Mouse (Mus musculus) right cerebral cortex, postnatal 36 days (tissue): ENCODE results near the gene AC170998.1.

Experiments used
- DNase-seq, 2 experiments: peaks; one replicate each; pipeline ENCODE4 v3.0.0; 2022; ENCODE audit warnings: low spot score in 2 of 2, mixed read lengths in 1 of 2

Gene AC170998.1

DNA sequence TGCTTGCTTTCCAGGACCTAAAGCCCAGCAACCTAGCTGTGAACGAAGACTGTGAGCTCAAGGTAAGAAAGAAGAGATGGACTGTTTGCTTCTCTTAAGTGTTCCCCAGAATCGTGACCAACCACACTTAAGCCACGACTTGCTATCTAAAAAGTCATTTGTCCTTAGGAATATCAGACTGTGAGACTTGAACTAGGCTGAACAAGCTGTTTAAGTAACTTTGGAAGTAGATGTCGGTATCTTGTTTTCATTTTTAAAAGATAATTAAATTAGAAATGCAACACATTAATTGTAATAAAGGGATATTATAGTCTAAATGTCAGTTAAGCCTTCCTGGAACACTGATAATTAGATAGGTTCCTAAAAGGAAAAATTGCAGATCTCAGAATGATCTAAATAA is at the start of gene AC170998.1:
AC170998.1 (plus strand) TSS at position 301 of the 400 bp plus-strand sequence.
- DNase-seq: no peak

DNA sequence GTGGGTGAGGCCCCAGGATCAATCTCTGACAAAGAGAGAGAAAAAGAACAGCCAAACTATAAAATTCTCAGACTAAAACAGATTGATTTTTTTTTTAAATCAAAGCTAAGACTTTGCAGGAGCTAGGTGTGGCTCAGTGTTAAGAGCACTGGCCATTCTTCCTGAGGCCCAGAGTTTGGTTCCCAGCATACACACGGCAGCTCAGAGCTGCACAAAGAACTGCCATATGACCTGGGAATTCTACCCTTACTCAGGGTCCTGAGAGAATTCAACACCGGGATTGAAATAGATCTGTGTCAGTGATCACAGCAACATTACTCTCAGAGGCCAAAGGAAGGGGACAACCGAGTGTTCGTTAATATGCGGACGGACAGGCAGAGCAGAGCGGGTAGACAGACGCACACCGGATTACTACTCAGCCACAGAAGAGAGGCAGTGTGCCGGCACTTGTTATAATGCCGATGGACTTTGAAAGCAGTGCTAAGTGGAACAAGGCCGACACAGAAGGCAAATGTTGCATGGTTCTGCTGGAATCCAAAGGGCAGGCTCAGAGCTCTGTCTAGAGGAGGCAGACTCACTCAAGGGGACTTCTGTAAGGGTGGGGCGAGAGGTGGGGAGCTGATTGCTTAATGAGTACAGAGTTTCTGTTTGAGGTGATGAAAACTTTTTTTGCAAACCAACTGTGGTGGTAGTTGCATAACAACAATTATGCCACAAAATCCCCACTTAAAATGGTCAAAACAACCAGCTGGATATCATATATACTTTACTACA is 43.4 kb upstream of the AC170998.1 start:
- no peak for DNase-seq

DNA sequence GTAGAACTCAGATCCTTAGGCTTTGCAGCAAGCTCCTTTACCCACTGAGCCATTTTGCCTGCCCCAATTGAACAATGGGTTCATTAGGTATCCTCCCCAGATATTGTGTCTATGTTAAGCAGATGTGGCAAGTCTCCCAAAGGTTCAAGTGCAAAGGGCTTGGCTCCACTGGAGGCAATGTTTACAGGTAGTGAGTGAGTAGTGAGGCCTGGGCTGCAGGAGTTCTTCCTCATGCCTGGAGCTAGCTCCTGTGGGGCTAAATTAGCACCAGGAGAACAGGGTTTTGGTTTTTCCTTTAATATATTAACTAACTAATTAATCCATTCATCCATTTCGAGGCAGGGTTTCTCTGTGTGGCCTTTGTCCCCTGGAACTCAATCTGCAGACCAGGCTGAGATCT is 42.3 kb upstream of the AC170998.1 start:
- DNase-seq: no peak

DNA sequence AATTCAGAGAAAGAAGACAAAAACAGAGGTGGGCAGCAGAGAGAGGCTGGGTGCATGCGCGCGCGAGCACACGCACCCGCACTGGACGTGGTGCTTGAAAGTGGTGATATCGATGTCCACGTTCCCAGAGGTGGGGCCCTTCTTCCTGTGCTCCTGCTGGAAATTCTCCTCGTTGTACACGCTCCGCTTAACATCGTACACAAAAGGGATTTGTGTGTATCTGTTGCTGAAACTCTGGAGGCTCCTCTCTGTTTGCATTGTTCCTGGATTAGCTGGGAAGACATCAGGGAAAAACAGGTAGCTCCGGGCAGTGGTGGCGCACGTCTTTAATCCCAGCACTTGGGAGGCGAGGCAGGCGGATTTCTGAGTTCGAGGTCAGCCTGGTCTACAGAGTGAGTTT is 41.3 kb upstream of the AC170998.1 start:
- DNase-seq: no peak

DNA sequence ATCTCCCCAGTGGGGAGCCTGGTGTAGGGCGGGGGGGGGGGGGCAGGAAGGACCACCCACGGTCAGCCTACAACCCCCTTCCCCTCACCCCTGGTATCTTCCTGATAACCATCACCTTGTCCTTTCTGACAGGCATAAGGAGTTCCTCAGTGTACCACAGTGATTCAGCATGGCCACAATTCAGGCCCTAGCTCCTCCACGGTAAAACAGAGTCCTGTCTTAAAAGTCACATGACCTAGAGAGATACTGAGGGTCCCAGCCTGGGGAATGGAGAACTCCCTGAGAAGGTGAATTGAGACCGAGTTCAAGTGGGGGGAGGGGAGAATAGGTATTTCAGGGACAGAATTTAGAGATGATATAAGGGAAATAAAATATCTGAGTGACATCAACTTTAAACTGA is 38.5 kb upstream of the AC170998.1 start:
- no peak for DNase-seq

DNA sequence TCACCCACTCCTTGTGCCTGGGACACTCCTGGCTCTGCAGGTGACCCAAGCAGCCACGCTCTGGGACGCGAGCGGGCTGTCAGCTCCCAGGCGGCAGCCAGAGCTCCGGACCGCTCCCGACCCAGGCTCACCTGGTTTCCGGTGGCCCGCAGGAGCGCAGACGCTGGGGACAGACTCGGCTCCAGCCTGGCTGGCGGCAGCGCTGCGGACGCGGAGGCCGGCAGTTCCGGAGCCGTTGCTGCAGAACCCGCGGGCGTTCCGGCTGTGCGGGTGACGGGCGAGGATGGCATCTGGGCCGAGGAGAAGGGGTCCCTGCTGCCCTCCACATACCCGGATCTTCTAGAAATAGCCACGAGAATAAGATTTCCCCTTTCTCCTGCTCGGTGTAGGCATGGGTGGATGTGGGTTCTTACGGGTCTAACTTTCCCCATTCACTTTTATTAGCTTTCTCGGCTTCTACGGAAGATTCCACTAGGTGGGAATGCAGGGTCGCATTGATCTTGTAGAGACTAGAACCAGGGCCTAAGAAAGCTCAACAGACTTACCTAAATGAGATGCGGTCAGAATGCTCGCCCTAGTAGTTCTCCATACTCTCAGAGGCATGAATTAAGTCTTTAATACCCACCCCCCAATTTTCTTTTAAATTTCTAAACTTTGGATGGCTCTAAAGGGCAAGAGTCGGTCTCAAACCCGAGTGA is 36.1 kb upstream of the AC170998.1 start, which contains the start of gene Slc26a8:
Slc26a8 (minus strand) TSS at position 648 of the 698 bp plus-strand sequence.
- no peak for DNase-seq

DNA sequence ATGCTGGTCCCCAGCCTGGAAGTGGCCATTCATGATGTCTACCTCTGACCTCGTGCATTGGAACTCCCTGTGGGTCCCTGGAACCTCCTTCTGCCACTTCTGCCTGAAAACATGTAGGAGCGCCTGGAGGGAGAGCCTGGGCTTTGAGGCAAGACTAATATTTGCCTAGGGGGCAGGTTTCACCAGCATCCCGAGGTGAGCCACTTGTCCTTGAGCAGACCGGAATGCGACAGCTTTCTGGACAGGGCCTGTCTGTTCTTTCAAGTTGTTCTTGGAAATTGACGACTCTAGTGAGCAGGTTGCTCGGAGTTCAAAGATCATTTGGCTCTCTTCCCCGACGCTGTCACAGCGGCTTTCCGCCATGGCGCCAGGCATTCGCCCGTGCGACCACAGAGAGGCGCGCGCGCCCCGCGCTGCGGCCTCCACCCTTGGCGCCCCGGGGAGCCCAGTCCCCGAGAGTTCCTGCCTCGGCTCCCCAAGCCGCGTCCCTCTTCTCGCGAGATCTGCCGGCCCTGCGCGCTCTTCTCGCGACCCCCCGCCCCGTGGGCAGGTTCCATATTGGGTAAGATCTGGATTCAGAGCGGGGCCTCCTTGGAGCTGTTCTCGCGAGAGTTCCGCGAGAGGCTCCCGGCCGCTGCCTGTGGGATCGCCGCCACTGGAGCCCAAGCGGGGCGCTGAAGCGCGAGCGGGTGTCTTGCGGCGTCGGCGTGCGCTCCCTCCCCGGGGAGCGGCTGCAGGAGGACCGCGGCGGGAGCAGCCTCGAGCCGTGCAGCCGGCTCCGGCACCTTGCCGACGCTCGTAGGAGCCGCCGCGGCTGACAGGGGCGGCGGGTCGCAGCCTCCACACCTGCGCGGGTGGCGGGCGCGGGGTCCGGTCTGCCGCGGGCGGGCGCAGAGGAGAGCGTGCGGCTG is 34.9 kb upstream of the AC170998.1 start, which contains the start of gene Mapk14:
Mapk14 (plus strand) TSS at position 554 of the 911 bp plus-strand sequence.
- DNase-seq: peak; percentile 99

DNA sequence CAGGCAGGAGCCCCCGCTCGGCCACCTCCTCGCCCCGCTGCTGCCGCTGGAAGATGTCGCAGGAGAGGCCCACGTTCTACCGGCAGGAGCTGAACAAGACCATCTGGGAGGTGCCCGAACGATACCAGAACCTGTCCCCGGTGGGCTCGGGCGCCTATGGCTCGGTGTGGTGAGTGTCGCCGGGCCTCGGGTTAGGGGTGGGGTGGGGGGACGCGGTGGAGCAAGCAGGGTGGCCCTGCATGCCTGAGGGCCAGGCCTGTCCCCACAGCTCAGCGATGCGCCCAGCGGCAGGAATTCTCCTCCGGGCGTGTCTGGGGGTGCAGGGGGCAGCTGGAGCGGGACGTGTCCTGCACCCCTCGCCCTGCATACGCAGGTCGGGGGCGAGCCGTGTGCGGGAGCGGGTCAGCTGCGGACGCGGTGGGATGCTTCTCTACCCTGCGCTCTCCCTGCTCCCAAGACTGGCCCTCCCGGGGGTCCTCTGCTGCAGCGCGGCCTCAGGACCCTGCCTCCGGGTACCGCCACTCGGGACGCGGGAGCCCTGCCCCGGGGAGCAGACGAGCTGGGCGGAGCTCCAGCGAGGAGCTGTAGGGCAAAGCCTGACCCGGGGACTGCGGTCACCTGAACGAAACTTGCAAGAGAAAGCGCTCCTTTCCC is 34.1 kb upstream of the AC170998.1 start:
- DNase-seq: no peak

DNA sequence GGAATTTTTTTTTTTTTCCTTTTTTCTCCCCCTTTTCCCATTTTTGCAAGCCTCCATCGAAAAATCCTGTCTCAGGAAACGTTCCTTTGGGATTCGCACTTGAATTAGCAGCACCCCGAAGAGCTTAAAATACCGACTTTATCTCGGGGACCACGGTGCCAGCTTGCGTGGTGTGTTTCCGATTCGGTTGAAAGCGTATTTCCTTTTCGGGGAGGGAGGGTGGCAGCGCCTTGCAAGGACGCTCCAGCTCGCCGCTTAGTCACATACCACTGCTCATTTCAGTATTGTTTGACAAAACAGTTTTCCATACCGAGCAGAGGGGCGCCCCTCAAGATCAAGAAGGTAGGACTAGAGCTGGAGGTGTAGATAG is 33.6 kb upstream of the AC170998.1 start:
- peak; percentile 36 to 47 for DNase-seq

DNA sequence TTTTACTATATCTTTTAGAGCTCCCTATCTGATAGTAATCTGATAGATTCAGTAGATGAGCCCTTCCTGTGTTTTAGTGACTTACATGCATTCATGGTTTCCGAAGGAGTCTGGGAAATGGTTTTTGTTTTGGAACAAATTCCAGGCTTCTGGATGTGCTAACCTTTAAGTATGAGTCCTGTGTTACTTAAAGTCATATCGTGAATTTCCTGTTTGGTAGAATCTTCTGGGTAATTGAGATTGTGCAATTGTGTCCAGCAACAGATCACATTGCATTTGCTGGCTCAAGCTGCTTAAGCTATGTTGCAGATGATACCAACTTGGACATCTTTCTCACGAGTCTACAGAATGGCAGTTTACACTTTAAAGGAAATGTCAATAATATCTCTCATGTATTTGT is 32.8 kb upstream of the AC170998.1 start:
- DNase-seq: no peak

DNA sequence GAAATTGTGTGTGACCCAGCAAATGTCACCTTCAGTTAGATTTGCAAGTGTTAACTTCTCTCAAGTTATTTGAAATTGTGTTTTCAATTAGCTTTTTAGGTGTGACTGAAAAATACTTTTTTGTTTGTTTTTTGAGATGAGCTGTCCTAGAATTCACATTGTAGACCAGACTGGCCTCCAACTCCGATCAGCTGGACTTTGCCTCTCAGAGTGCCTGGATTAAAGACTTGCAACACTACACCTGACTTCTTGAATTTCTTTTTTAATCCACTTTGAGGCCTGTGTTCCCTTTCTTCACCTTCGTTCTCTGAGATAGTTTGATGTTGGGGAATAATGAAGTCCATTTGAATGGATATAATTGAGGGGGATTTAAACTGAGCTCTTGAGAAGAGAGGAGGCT is 31.8 kb upstream of the AC170998.1 start:
- no peak for DNase-seq

DNA sequence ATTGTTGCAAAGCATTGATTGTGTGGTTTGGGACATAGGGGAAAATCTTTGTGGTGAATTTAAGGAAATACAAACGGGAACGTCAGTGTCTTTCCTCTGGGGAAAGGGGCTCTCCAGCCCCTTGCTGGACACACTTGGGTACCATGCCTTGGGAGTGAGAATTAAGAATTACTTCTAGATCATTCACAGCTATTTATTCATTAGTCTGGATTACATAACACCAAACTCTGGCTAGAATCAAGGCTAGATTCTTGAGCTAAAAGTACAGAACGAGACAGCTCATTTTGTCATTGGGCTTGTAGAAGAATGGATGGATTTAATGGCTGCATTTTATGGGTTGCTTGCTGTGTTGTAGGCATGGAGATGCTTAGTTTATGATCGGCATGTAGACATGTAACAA is 31.1 kb upstream of the AC170998.1 start:
- no peak for DNase-seq

DNA sequence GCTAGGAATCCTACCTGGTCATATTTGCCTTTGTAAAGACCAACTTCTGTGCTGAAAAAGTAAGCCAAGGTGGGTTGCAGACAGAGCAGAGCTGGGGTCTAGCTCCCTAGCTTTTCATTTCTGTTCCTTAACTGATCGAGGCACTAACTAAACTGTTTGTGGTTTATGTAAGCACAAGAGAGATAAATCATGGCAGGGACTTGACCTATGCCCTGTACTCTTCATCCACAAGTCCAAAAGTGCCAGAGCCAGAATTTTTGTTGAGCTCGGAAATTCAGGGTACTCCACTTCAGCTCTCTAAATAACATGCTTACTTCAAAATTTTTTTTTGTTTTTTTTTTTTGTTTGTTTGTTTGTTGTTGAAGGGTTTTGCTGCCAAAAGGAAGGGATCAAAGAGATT is 29.2 kb upstream of the AC170998.1 start:
- DNase-seq: no peak

DNA sequence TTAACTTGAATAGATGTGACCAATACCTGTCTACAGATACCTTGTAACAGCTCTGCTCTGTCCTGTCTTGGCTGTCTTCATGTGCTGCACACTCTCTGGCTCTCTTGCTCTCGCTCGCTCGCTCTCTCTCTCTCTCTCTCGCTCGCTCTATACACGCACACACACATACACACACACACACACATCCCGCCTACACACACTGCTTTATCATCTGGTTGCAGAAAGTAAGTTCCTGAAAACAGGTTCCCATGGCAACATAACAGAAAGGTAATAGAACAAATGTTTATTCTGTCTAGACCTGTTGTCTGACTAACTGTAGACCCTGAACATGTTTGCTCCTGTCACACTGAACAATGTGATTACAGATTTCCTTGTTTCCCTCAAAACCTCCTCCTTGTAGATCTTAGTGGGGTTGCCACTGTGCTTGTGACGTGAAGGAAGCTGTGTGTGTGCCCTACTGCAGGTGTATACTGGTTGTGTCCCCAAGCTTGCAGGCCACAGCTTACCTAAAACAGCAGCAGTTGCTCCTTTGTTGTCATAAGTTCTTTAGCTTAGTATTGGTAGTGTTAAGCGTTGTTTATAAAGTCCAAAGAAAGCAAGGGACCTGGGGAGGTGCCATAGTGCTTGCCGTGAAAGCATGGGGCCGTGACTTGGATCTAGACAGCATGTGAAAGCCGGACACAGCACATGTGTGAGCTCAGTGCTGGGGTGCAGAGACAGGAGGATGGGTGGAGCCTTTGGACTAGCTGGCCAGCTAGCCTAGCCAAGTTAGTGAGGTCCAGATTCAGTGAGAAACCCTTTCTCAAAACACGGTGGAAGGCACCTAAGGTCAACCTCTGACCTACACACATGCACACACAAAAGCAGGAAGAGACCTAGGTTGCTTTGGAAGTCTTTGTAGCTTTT is 28.3 kb upstream of the AC170998.1 start:
- DNase-seq: peak in 1 of 2 experiments; percentile 30

DNA sequence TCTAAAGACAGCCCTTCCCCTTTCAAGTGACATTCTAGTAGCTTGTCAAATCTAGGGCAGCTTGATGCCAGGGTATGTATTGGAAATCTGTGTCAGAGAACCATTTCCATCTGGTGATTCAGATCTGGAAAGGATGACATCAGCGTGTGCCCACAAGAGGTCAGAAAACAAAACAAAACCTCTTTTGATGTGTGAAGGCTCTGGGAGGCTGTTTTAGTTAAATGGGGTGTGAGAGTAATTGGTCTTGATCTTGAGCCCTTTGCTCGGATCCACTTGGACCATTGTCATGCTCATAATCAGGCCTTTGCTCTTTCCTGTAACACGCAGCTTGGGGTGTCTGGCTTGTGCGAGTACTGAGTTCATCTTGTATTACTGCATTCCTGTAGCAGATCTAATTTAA is 27.6 kb upstream of the AC170998.1 start:
- no peak for DNase-seq

DNA sequence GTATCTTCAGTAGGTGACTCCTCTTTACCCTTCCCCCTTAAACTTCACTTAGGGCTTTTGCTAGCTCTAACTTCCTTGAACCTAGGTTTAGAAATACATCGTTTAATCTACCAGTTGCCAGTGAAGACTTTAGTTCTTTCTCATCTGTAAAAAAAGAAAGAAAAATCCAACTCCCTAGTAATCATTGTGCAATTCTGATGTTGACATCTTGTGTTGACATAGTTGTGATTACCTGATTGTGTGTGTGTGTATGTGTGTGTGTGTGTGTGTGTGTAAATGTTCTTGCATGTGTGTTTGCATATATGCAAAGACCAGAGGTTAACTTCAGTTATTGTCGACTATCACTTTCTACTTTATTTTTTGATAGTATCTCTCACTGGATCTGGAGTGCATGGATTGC is 27.2 kb upstream of the AC170998.1 start:
- DNase-seq: no peak

DNA sequence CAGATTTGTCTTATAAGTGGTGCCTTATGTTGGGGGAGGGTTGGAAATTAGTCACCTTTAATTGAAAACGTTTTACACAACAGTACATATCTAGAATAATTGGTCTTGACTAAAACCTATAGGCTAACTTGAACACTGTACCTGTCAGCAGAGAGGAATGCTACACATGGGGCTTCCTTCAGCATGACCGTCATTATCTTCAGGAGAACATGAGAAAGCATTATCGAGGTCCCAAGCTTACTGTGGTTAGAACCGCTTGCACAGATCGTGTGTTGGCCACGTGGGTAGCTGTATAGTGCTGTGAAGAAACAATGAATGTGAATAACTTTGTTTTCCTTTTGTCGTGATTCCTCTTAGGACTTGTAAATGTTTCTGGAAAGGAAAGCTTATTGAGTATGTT is 26.1 kb upstream of the AC170998.1 start:
- no peak for DNase-seq

DNA sequence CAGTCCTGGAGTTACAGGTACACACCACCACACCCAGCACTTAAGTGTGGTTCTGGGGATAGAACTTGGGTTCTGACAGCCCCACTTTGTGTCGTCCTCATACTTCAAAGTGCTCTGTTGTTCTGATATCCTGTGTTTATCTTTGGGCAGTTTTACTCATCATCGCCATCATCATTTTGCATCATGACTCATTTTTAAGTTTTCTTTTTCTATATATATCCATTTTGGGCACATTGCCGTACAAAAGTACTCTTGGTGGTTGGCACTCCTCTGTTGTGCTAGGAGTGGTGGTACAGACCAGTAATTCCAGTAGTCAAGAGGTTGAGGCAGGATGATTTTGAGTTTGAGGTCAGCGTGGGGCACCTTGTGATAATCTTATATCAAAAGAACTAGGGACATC is 24.7 kb upstream of the AC170998.1 start:
- no peak for DNase-seq

DNA sequence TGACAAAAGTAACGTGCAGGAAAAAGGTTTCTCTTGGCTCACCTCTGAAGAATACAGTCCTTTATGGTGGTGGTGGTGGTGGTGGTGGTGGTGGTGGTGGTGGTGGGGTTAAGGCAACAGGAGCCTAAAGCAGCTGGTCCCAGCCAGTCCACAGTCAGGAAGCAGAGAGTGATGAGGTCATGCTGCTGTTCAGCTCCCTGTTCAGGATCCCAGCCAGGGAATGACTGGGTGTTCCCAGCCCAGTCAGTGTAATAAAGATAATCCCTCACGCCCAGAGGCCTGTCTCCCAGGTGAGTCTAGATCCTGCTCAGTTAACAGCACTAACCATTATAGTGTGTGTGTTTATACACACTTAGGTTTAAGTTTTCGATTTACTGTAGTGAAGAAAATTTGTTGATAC is 24.1 kb upstream of the AC170998.1 start:
- DNase-seq: no peak

DNA sequence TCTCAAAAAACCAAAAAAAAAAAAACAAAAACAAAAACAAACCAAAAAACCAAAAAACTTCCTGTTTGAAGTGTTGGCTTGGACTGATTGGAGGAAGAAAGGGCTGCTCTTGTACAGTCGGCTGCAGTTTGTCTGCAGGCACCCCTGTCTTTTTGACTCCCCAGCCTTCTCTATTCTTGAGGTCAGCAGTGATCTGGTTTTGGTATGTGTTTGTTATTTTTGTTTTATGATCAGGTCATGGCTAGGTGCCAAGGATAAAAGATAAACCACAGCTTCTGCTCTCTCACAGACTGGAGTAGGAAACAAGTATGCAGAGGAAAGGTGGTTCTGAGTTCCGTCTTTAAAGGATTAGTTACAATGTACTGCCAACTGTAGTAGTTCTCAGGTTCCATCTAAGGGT is 23.2 kb upstream of the AC170998.1 start:
- no peak for DNase-seq

DNA sequence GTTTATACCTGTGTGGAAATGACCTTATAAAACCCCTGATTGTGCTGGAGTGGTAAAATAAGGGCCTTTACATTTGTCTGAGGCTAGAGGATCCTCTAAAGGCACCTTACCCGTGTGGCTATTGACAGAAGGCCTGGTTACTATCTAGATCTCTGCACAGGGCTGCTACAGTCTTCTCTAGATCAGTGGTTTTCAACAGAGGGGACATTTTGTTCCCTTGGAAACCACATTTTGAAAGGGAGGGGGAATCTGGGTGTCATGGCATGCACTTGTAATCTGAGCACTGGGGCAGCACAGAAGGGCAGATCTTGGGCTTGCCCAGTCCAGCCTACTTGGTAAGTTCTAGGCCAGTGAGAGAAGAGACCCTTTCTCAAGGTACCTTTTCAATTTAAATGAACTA is 19.2 kb upstream of the AC170998.1 start:
- no peak for DNase-seq
